Mouse (Mus musculus): ENCODE measurements around the gene Spsb4.

The Spsb4 gene

GRCm38 (mm10) chr9:97015751-97016150 lies 2.9 kb downstream of the Spsb4 start:
- peak; percentile 85 to 92 for DNase-seq

GRCm38 (mm10) chr9:97013698-97014097 lies 4.9 kb downstream of the Spsb4 start:
- DNase-seq: peak in 1 of 2 experiments; percentile 51

GRCm38 (mm10) chr9:97013153-97013552 lies 5.5 kb downstream of the Spsb4 start:
- DNase-seq: peak; percentile 67 to 77

GRCm38 (mm10) chr9:97011454-97012195 lies 7.0 kb downstream of the Spsb4 start:
- peak; percentile 2 to 8 for DNase-seq

- no peak for DNase-seq
These were observed 8.2 kb downstream of the Spsb4 start for GRCm38 (mm10) chr9:97010447-97010846.

GRCm38 (mm10) chr9:97004726-97005125 lies 13.9 kb downstream of the Spsb4 start:
- no peak for DNase-seq

GRCm38 (mm10) chr9:97003173-97003572 lies 15.5 kb downstream of the Spsb4 start:
- no peak for DNase-seq

- no peak for DNase-seq
These were observed 16.0 kb downstream of the Spsb4 start for GRCm38 (mm10) chr9:97002654-97003053.

GRCm38 (mm10) chr9:97002025-97002424 lies 16.6 kb downstream of the Spsb4 start:
- peak in 1 of 2 experiments; percentile 5 for DNase-seq

- DNase-seq: no peak
These were observed 17.2 kb downstream of the Spsb4 start for GRCm38 (mm10) chr9:97001458-97001857.

- peak in 1 of 2 experiments; percentile 1 for DNase-seq
These were observed 22.9 kb downstream of the Spsb4 start for GRCm38 (mm10) chr9:96995717-96996116.

- no peak for DNase-seq
These were observed 23.9 kb downstream of the Spsb4 start for GRCm38 (mm10) chr9:96994733-96995132.

- peak; percentile 30 to 40 for DNase-seq
These were observed 27.5 kb downstream of the Spsb4 start for GRCm38 (mm10) chr9:96991118-96991517.

- DNase-seq: peak; percentile 64 to 77
These were observed 29.2 kb downstream of the Spsb4 start for GRCm38 (mm10) chr9:96989389-96989990.

- DNase-seq: peak; percentile 42 to 62
These were observed 31.7 kb downstream of the Spsb4 start for GRCm38 (mm10) chr9:96986797-96987473.

- DNase-seq: no peak
These were observed 34.6 kb downstream of the Spsb4 start for GRCm38 (mm10) chr9:96984034-96984433.

- DNase-seq: peak in 1 of 2 experiments; percentile 3
These were observed 35.7 kb downstream of the Spsb4 start for GRCm38 (mm10) chr9:96982940-96983339.

GRCm38 (mm10) chr9:96982351-96982750 lies 36.3 kb downstream of the Spsb4 start:
- peak in 1 of 2 experiments; percentile 12 for DNase-seq

- no peak for DNase-seq
These were observed 36.8 kb downstream of the Spsb4 start for GRCm38 (mm10) chr9:96981836-96982235.

GRCm38 (mm10) chr9:96981121-96981520 lies 37.5 kb downstream of the Spsb4 start:
- no peak for DNase-seq

GRCm38 (mm10) chr9:96980037-96980997 lies 38.3 kb downstream of the Spsb4 start:
- DNase-seq: peak in 1 of 2 experiments; percentile 67

- DNase-seq: peak; percentile 53 to 69
These were observed 39.1 kb downstream of the Spsb4 start for GRCm38 (mm10) chr9:96979417-96980030.
